Mouse (Mus musculus) thymus, adult 18-20 months (tissue): ENCODE results near the gene Ndrg3.

Source experiments
- DNase-seq, 2 experiments: peaks; one replicate each; pipeline ENCODE4 v3.0.0; 2022; ENCODE audit warnings: mixed read lengths in 2 of 2

The Ndrg3 gene

GRCm38 (mm10) chr2:156899184-156899583 is 92.7 kb downstream of the Ndrg3 start:
- no peak for DNase-seq

GRCm38 (mm10) chr2:156898374-156898773 is 93.5 kb downstream of the Ndrg3 start:
- DNase-seq: no peak

GRCm38 (mm10) chr2:156897034-156897433 is 94.8 kb downstream of the Ndrg3 start:
- DNase-seq: no peak

DNA sequence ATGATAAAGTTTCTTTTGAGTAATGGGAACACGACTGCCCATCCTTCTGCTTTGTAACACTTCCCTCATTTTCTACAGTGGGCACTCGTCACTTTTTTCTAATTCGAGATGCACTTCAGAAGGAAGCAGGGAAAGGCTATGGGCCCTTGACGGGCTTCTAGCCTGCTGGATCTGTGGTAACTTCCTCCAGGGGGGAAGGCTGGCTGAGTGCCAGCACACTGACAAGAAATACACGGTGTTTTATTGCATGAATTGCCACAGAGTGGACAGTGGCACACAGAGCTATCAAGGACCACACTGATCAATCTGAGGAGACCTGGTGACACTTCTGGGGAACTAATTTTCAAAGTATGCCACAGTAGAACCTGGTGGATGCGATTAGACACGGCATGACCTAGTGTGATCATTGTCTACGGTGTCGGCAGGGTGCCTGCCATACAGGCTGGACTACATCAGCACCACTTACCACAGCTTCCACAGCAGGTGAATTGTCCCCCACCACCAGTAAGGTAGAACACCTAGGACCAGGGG is 95.4 kb downstream of the Ndrg3 start:
- DNase-seq: no peak

GRCm38 (mm10) chr2:156894496-156895265 is 97.2 kb downstream of the Ndrg3 start:
- no peak for DNase-seq

- no peak for DNase-seq
Measured at GRCm38 (mm10) chr2:156892821-156893220, 99.0 kb downstream of the Ndrg3 start.

DNA sequence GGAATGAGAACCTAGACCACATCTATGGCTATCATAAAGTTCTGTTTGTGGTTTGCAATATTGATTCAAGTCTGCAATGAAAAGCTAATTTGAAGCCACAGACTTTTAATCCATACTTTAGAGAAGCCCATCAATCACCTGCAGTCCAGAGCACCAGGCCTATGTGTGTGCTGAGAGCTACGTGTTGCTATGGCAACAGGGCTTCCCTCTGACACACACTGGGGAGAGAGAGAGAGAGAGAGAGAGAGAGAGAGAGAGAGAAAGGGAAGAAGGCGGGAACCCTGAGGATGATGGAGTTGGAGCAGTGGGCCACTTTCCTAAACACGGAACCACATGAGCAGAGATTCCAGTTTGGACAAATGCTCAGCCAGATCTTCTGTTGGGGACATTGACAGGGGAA is 99.6 kb downstream of the Ndrg3 start:
- no peak for DNase-seq

DNA sequence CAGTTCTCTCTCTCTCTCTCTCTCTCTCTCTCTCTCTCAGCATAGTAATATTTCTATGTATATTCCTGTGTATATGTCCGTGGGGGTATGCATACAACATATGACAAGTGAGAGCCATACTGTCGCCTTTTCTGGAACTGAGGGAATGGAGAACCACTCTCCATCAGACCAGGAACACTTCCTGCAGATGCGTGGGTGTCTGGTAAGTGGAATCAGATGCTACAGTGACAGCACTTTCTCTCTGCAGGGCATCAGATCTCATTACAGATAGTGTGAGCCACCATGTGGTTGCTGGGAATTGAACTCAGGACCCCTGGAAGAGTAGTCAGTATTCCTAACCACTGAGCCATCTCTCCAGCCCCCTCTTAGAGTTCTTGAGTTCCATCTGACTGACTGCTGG is 103.4 kb downstream of the Ndrg3 start:
- no peak for DNase-seq

- DNase-seq: peak; percentile 85 to 93
Measured at GRCm38 (mm10) chr2:156887017-156887416, 104.8 kb downstream of the Ndrg3 start, which contains the start of gene Sla2. Sla2 (minus strand) TSS chr2:156887192.

DNA sequence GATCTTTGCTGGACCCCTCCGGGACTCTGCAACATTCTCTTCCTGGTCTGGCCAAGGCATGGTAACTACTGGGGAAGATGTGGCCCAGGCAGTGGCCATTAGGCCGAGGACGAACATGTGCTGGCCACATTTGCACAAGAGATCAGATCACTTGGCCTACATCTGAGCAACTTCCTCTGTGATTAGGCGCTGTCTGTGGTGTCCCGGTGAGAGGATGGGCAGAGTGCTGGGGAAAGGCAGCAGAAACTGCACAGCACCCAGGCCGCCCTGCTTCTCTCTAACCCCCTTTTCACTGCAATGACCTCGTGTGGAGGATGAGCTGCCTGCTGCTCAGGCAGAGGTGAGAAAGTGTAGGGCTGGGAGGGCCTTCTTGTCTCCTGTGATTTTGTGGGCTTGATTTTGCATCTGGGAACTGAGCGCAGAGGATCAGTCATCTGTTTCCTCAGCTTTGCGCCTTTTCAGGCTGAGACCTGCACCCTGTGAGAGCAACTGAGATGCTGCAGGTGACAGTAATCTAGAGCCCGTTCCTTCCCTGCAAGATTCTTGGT is 105.7 kb downstream of the Ndrg3 start:
- DNase-seq: peak in 1 of 2 experiments; percentile 50

- DNase-seq: peak in 1 of 2 experiments; percentile 35
Measured at GRCm38 (mm10) chr2:156885666-156886065, 106.2 kb downstream of the Ndrg3 start.

DNA sequence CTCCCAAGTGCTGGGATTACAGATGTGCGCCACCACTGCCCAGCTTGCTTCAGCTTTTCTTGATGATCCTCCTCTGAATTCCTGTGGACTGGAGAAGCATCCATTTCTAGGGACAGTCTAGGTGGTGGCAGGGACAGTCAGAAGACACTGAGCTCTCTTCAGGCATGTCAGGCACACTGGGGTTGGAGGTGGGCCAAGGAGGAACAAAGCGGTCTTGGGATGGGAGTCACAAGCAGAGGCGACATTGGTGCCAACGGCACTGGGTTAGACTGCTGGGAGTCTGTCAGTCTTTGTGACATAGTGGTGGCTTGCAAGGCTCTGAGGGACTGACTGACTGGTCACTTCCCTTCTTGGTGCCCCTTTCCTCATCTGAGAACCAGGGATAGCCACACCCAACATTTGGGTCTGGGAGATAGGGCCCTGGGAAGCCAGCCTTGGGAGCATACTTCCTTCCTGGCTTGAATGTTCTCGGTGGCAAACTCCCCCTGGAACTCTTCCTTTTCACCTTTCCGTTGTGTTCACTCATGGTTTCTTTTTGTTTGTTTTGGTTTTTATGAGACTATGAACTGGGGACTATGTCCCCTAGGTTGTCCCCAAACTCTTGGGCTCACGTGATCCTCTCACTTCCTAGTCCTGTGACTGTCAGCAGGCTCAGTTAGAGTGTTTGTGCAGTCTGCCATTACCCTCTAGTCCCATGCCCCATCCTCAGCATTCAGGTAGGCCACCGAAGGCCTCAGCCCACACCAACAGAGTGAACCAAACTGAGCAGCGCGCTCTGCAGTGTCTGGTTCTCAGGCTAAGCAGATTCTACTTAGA is 107.3 kb downstream of the Ndrg3 start:
- DNase-seq: no peak

GRCm38 (mm10) chr2:156882431-156883001 is 109.3 kb downstream of the Ndrg3 start:
- peak; percentile 85 to 93 for DNase-seq

GRCm38 (mm10) chr2:156879541-156879940 is 112.3 kb downstream of the Ndrg3 start:
- no peak for DNase-seq

DNA sequence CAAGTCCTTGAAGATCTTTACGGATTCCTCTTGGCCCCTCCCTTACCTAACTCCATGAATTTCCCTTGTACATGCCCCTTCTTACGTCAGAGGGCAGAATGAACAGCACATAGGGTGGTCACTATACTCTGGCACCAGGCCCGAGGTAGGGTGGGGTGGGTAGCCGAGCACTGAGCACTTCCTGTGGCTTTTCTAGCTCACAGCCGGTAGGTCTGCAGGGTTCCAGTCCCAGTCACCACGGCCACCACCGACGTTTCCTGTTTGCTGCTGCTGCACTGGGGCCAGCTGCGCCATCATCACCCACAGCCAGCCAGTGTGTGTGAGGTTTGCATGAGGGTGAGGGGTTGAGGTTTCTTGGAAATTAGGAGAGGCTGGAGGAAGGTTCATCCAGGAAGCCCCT is 114.1 kb downstream of the Ndrg3 start:
- peak; percentile 62 to 75 for DNase-seq
